Mouse (Mus musculus) CH12.LX (cell line): ENCODE results near the gene Rabgap1l.

Experiments
- CTCF ChIP-seq, 2 experiments: IDR thresholded peaks in 1 of 2; conservative IDR thresholded peaks in 1 of 2; 2 replicates each; pipeline ENCODE4 v1.5.1; 2011 to 2012; ENCODE audit warnings: low read depth in 2 of 2, low read length in 2 of 2, improper control_type of control experiment in 1 of 2, inconsistent platforms in 1 of 2, mild to moderate bottlenecking in 1 of 2, moderate library complexity in 1 of 2
- POLR2A ChIP-seq: IDR thresholded peaks from 2 replicates; pipeline ENCODE4 v1.6.1; 2011; ENCODE audit warnings: low read depth, mild to moderate bottlenecking, improper control_type of control experiment, low read length

DNA sequence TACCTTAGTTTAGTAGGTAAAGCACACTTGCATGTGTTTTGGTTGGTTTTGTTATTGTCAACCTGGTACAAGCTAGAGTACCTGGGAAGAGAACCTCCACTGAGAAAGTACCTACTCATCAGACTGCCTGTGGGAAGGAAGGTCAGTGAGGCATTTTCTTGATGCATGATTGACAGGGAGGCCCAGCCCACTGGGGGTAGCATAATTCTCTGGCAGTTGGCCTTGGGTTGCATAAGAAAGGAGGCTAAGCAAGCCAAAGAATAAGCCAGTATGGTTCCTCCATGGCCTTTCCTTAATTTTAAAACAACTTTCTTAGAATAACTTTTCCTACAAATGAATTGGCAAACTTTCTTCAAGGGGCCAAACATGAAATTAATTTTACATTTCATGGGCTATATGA, 587.5 kb downstream of the Rabgap1l start:
- TF ChIP-seq CTCF (conservative IDR thresholded peaks at IDR 0.05 in 1 of 2, IDR thresholded peaks at IDR 0.05 in 1 of 2; ENCODE audit: low read depth in 2 of 2, low read length in 2 of 2) (no peak), POLR2A (no peak)
